Mouse (Mus musculus): ENCODE measurements around the gene Snai3. TPM values are rescaled to one million over a fixed set of nuclear protein-coding genes. Genes with fewer than 3 reads are reported as not detected.

Gene Snai3
- 0.75 and 0.77 TPM in 2 replicates for polyA plus RNA-seq (2015; fragmentation: Nextera tagmentation; extraction: Ambion mirVana)

- H3K27ac ChIP-seq (ENCODE audit: low read length), result no peak within 1 kb of the TSS
- H3K4me1 ChIP-seq (ENCODE audit: insufficient read depth, low read length), result peaks cover 14% of the 10 kb centered on the region
- H3K36me3 ChIP-seq (ENCODE audit: insufficient read depth, low read length), result no peaks in the 10 kb centered on the region; the same call in 1 of the 2 replicates
- peak within 1 kb of the TSS; percentile 58 for H3K4me2 ChIP-seq (replicated peaks; ENCODE audit: low read depth, low read length)
- peak within 1 kb of the TSS; percentile 38 for H3K4me3 ChIP-seq (ENCODE audit: low read length)
- H3K9me3 ChIP-seq (ENCODE audit: low read length), result no peaks in the 10 kb centered on the region; the same call in 1 of the 2 replicates
- H3K9ac ChIP-seq (replicated peaks; ENCODE audit: low read length), result peak within 1 kb of the TSS; percentile 53
- ATAC-seq (ENCODE audit: low FRiP score, low TSS enrichment), result peak; percentile 92
- 1% methylated on average over 54 of the region's 56 CpGs for WGBS
- peaks cover 55% of the 10 kb centered on the region for H3K27me3 ChIP-seq (ENCODE audit: insufficient read depth, low read length)
Measured at GRCm38 (mm10) chr8:122460524-122461472, at the start of gene Snai3. Gene Snai3 (minus strand): TSS chr8:122460733.

GRCm38 (mm10) chr8:122500856-122501255 is 40.3 kb upstream of the Snai3 start:
- Histone ChIP-seq H3K4me3 (ENCODE audit: low read length) (no peak overlapping the region), H3K9ac (replicated peaks; ENCODE audit: low read length) (no peak overlapping the region), H3K4me1 (ENCODE audit: insufficient read depth, low read length) (no peaks in the 10 kb centered on the region), H3K27ac (ENCODE audit: low read length) (no peak overlapping the region), H3K4me2 (replicated peaks; ENCODE audit: low read depth, low read length) (no peak overlapping the region), H3K27me3 (ENCODE audit: insufficient read depth, low read length) (no peaks in the 10 kb centered on the region), H3K36me3 (ENCODE audit: insufficient read depth, low read length) (peaks cover 36% of the 10 kb centered on the region), H3K9me3 (ENCODE audit: low read length) (no peaks in the 10 kb centered on the region)
- ATAC-seq (ENCODE audit: low FRiP score, low TSS enrichment), result peak; percentile 17; the same call in 1 of the 2 replicates
- WGBS, result 32% methylated on average over 10 of the region's 10 CpGs

- 68% methylated on average over 17 of the region's 17 CpGs for WGBS
- H3K27me3 ChIP-seq (ENCODE audit: insufficient read depth, low read length), result no peaks in the 10 kb centered on the region
- H3K4me2 ChIP-seq (replicated peaks; ENCODE audit: low read depth, low read length), result no peak overlapping the region
- H3K4me3 ChIP-seq (ENCODE audit: low read length), result no peak overlapping the region
- H3K9ac ChIP-seq (replicated peaks; ENCODE audit: low read length), result no peak overlapping the region
- H3K9me3 ChIP-seq (ENCODE audit: low read length), result no peaks in the 10 kb centered on the region
- H3K27ac ChIP-seq (ENCODE audit: low read length), result peak overlapping the region; percentile 48; the same call in 1 of the 2 replicates
- H3K4me1 ChIP-seq (ENCODE audit: insufficient read depth, low read length), result no peaks in the 10 kb centered on the region
- ATAC-seq (ENCODE audit: low FRiP score, low TSS enrichment), result no peak
- H3K36me3 ChIP-seq (ENCODE audit: insufficient read depth, low read length), result peaks cover 53% of the 10 kb centered on the region
Measured at GRCm38 (mm10) chr8:122497912-122498311, 37.4 kb upstream of the Snai3 start.

- peak overlapping the region; percentile 48; the same call in 1 of the 2 replicates for H3K27ac ChIP-seq (ENCODE audit: low read length)
- peaks cover 57% of the 10 kb centered on the region for H3K36me3 ChIP-seq (ENCODE audit: insufficient read depth, low read length)
- no peak overlapping the region for H3K4me2 ChIP-seq (replicated peaks; ENCODE audit: low read depth, low read length)
- no peaks in the 10 kb centered on the region for H3K9me3 ChIP-seq (ENCODE audit: low read length)
- no peaks in the 10 kb centered on the region for H3K4me1 ChIP-seq (ENCODE audit: insufficient read depth, low read length)
- no peaks in the 10 kb centered on the region for H3K27me3 ChIP-seq (ENCODE audit: insufficient read depth, low read length)
- ATAC-seq (ENCODE audit: low FRiP score, low TSS enrichment), result no peak
- no peak overlapping the region for H3K4me3 ChIP-seq (ENCODE audit: low read length)
- no peak overlapping the region for H3K9ac ChIP-seq (replicated peaks; ENCODE audit: low read length)
- 75% methylated on average over 11 of the region's 12 CpGs for WGBS
Measured at GRCm38 (mm10) chr8:122497016-122497734, 36.6 kb upstream of the Snai3 start.

GRCm38 (mm10) chr8:122488387-122488786 is 27.9 kb upstream of the Snai3 start:
- Histone ChIP-seq H3K4me3 (ENCODE audit: low read length) (no peak overlapping the region), H3K4me2 (replicated peaks; ENCODE audit: low read depth, low read length) (no peak overlapping the region), H3K9ac (replicated peaks; ENCODE audit: low read length) (no peak overlapping the region), H3K36me3 (ENCODE audit: insufficient read depth, low read length) (peaks cover 78% of the 10 kb centered on the region), H3K27me3 (ENCODE audit: insufficient read depth, low read length) (no peaks in the 10 kb centered on the region), H3K27ac (ENCODE audit: low read length) (no peak overlapping the region), H3K4me1 (ENCODE audit: insufficient read depth, low read length) (no peaks in the 10 kb centered on the region), H3K9me3 (ENCODE audit: low read length) (no peaks in the 10 kb centered on the region)
- no peak for ATAC-seq (ENCODE audit: low FRiP score, low TSS enrichment)
- WGBS, result 93% methylated on average over 9 of the region's 9 CpGs

GRCm38 (mm10) chr8:122484831-122485230 is 24.3 kb upstream of the Snai3 start:
- WGBS, result 90% methylated on average over 12 of the region's 12 CpGs
- Histone ChIP-seq H3K9ac (replicated peaks; ENCODE audit: low read length) (no peak overlapping the region), H3K36me3 (ENCODE audit: insufficient read depth, low read length) (peaks cover 83% of the 10 kb centered on the region), H3K27me3 (ENCODE audit: insufficient read depth, low read length) (no peaks in the 10 kb centered on the region), H3K27ac (ENCODE audit: low read length) (no peak overlapping the region), H3K9me3 (ENCODE audit: low read length) (no peaks in the 10 kb centered on the region), H3K4me2 (replicated peaks; ENCODE audit: low read depth, low read length) (no peak overlapping the region), H3K4me1 (ENCODE audit: insufficient read depth, low read length) (no peaks in the 10 kb centered on the region), H3K4me3 (ENCODE audit: low read length) (no peak overlapping the region)
- no peak for ATAC-seq (ENCODE audit: low FRiP score, low TSS enrichment)

GRCm38 (mm10) chr8:122483877-122484276 is 23.3 kb upstream of the Snai3 start:
- Histone ChIP-seq H3K4me1 (ENCODE audit: insufficient read depth, low read length) (no peaks in the 10 kb centered on the region), H3K9me3 (ENCODE audit: low read length) (no peaks in the 10 kb centered on the region), H3K36me3 (ENCODE audit: insufficient read depth, low read length) (peaks cover 80% of the 10 kb centered on the region), H3K4me3 (ENCODE audit: low read length) (no peak overlapping the region), H3K9ac (replicated peaks; ENCODE audit: low read length) (no peak overlapping the region), H3K4me2 (replicated peaks; ENCODE audit: low read depth, low read length) (no peak overlapping the region), H3K27me3 (ENCODE audit: insufficient read depth, low read length) (no peaks in the 10 kb centered on the region), H3K27ac (ENCODE audit: low read length) (no peak overlapping the region)
- WGBS, result 95% methylated on average over 7 of the region's 7 CpGs
- ATAC-seq (ENCODE audit: low FRiP score, low TSS enrichment), result no peak

GRCm38 (mm10) chr8:122482448-122482847 is 21.9 kb upstream of the Snai3 start:
- Histone ChIP-seq H3K4me1 (ENCODE audit: insufficient read depth, low read length) (0 out of 2 replicates have a peak, but pooled peaks cover under 1% of the 10 kb centered on the region), H3K4me2 (replicated peaks; ENCODE audit: low read depth, low read length) (no peak overlapping the region), H3K27me3 (ENCODE audit: insufficient read depth, low read length) (no peaks in the 10 kb centered on the region), H3K27ac (ENCODE audit: low read length) (no peak overlapping the region), H3K4me3 (ENCODE audit: low read length) (no peak overlapping the region), H3K9ac (replicated peaks; ENCODE audit: low read length) (no peak overlapping the region), H3K9me3 (ENCODE audit: low read length) (no peaks in the 10 kb centered on the region), H3K36me3 (ENCODE audit: insufficient read depth, low read length) (peaks cover 79% of the 10 kb centered on the region)
- ATAC-seq (ENCODE audit: low FRiP score, low TSS enrichment), result no peak
- 87% methylated on average over 8 of the region's 8 CpGs for WGBS

GRCm38 (mm10) chr8:122475580-122476320 is 15.2 kb upstream of the Snai3 start, which contains the start of the genes Rnf166 and Ctu2:
Gene Rnf166 (minus strand): TSS chr8:122476064.
Gene Ctu2 (plus strand): TSS chr8:122476143.
- peaks cover 20% of the 10 kb centered on the region for H3K4me1 ChIP-seq (ENCODE audit: insufficient read depth, low read length)
- H3K36me3 ChIP-seq (ENCODE audit: insufficient read depth, low read length), result peaks cover 20% of the 10 kb centered on the region
- peak within 1 kb of the TSS; percentile 53; the same call in 1 of the 2 replicates for H3K27ac ChIP-seq (ENCODE audit: low read length)
- H3K27me3 ChIP-seq (ENCODE audit: insufficient read depth, low read length), result no peaks in the 10 kb centered on the region
- WGBS, result under 1% methylated on average over 74 of the region's 103 CpGs
- peak within 1 kb of the TSS; percentile 99 for H3K4me3 ChIP-seq (ENCODE audit: low read length)
- no peaks in the 10 kb centered on the region for H3K9me3 ChIP-seq (ENCODE audit: low read length)
- H3K9ac ChIP-seq (replicated peaks; ENCODE audit: low read length), result peak within 1 kb of the TSS; percentile 94
- peak within 1 kb of the TSS; percentile 92 for H3K4me2 ChIP-seq (replicated peaks; ENCODE audit: low read depth, low read length)
- peak; percentile 92 for ATAC-seq (ENCODE audit: low FRiP score, low TSS enrichment)
